Mouse (Mus musculus): ENCODE measurements around the gene Ppp1r1b.

- TF ChIP-seq CTCF (IDR thresholded peaks at IDR 0.05; ENCODE audit: low read depth): no peak
- no peak for TF ChIP-seq EP300 (IDR thresholded peaks at IDR 0.05; ENCODE audit: low read depth)
Observed at GRCm38 (mm10) chr11:98323136-98323866, 24.9 kb upstream of the Ppp1r1b start.
